Mouse (Mus musculus): ENCODE results near the gene Auts2. TPM values are rescaled to one million over a fixed set of nuclear protein-coding genes. Genes with fewer than 3 reads are reported as not detected.

Auts2 gene
- polyA plus RNA-seq, 1 experiment from 2014 or later, result 94.8 TPM

DNA sequence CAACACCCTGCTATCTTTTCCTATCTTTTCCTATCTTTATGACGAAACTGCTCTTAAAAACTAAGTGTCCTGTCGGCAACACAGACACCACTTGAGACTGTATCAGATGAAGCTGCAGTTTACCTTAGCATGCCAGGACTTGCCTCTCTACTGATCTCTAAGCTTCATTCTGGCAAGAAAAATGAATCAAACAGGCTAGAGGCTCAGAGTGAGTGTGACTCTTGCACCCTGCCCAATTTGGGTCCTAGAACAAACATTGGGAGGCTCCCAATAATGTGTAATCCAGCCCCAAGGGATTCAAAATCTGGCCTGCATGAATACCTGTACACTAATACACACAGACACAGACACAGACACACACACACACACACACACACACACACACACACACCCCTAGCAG lies 250.2 kb downstream of the Auts2 start:
- H3K4me1 ChIP-seq, result peaks cover 59% of the 10 kb centered on the region
- no peak overlapping the region for H3K9ac ChIP-seq
- no peaks in the 10 kb centered on the region for H3K9me3 ChIP-seq
- 93% methylated on average over 2 of the region's 2 CpGs for WGBS
- no peaks in the 10 kb centered on the region for H3K36me3 ChIP-seq (replicated peaks)
- H3K4me3 ChIP-seq (replicated peaks), result no peak overlapping the region
- H3K27ac ChIP-seq, result no peak overlapping the region
- 0 out of 2 replicates have a peak, but pooled peaks cover 4% of the 10 kb centered on the region for H3K27me3 ChIP-seq
- H3K4me2 ChIP-seq, result no peak overlapping the region
- no peak for ATAC-seq (ENCODE audit: low FRiP score)

- ATAC-seq (ENCODE audit: low FRiP score), result peak; percentile 82
- H3K9ac ChIP-seq, result no peak overlapping the region
- 0 out of 2 replicates have a peak, but pooled peaks cover 4% of the 10 kb centered on the region for H3K27me3 ChIP-seq
- no peaks in the 10 kb centered on the region for H3K36me3 ChIP-seq (replicated peaks)
- peak overlapping the region; percentile 78 for H3K27ac ChIP-seq
- H3K4me1 ChIP-seq, result peaks cover 53% of the 10 kb centered on the region
- H3K9me3 ChIP-seq, result no peaks in the 10 kb centered on the region
- no peak overlapping the region for H3K4me3 ChIP-seq (replicated peaks)
- 12% methylated on average over 13 of the region's 13 CpGs for WGBS
- H3K4me2 ChIP-seq, result peak overlapping the region; percentile 44
These were observed 252.3 kb downstream of the Auts2 start for GRCm38 (mm10) chr5:132290606-132291535.

- no peak for ATAC-seq (ENCODE audit: low FRiP score)
- WGBS, result 73% methylated on average over 3 of the region's 3 CpGs
- no peaks in the 10 kb centered on the region for H3K9me3 ChIP-seq
- no peak overlapping the region for H3K9ac ChIP-seq
- no peaks in the 10 kb centered on the region for H3K27me3 ChIP-seq
- H3K4me1 ChIP-seq, result peaks cover 15% of the 10 kb centered on the region; the same call in 1 of the 2 replicates
- no peak overlapping the region for H3K27ac ChIP-seq
- H3K4me3 ChIP-seq (replicated peaks), result no peak overlapping the region
- no peaks in the 10 kb centered on the region for H3K36me3 ChIP-seq (replicated peaks)
- H3K4me2 ChIP-seq, result no peak overlapping the region
These were observed 259.4 kb downstream of the Auts2 start for GRCm38 (mm10) chr5:132283741-132284140.

DNA sequence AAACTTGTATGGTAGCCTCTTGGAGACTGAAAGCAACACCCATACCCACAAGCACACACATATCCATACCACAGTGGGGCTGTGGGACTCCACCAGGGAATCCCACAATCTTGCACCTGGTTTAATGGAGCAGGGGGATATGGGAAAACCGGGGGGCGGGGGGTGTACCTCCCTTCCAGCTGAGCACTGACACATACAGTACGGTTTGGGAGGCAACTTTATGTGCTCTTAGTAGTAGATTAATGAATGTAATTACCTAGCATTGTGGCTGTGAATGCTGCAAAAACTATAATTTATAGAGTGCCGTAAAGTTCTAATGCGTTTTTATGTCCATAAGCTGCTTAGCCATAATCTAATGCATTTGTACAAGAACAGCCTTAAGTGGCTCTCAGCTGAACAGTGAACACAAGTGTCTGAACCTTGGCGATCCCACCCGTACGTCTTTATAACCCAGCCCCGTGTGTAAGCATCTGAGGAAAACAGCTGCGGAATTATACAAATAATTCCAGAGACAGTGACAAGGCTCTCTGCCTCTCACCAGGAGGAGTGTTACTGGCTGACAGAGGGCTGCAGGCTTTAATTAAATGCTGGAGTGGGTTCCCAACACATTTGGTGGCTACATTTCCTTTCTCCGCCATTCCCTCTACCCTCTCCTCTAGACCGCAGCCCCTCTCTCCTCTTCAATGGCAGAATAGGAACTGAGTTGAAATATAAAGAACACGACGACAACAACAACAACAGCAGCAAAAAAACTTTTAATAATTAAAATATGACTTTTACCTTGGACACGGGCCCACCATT lies 268.8 kb downstream of the Auts2 start:
- Histone ChIP-seq H3K9me3 (no peaks in the 10 kb centered on the region), H3K36me3 (replicated peaks) (no peaks in the 10 kb centered on the region), H3K27ac (no peak overlapping the region), H3K4me1 (peaks cover 36% of the 10 kb centered on the region; the same call in 1 of the 2 replicates), H3K27me3 (no peaks in the 10 kb centered on the region), H3K4me3 (replicated peaks) (no peak overlapping the region), H3K9ac (no peak overlapping the region), H3K4me2 (no peak overlapping the region)
- WGBS, result 67% methylated on average over 15 of the region's 15 CpGs
- 0 out of 2 replicates have a peak, but pooled peaks have one; percentile 33 for ATAC-seq (ENCODE audit: low FRiP score)

- Histone ChIP-seq H3K4me1 (peaks cover 46% of the 10 kb centered on the region), H3K4me2 (no peak overlapping the region), H3K9me3 (no peaks in the 10 kb centered on the region), H3K36me3 (replicated peaks) (no peaks in the 10 kb centered on the region), H3K9ac (no peak overlapping the region), H3K27me3 (no peaks in the 10 kb centered on the region), H3K27ac (no peak overlapping the region), H3K4me3 (replicated peaks) (no peak overlapping the region)
- ATAC-seq (ENCODE audit: low FRiP score), result no peak
- 76% methylated on average over 4 of the region's 4 CpGs for WGBS
These were observed 271.0 kb downstream of the Auts2 start for GRCm38 (mm10) chr5:132272132-132272531.

DNA sequence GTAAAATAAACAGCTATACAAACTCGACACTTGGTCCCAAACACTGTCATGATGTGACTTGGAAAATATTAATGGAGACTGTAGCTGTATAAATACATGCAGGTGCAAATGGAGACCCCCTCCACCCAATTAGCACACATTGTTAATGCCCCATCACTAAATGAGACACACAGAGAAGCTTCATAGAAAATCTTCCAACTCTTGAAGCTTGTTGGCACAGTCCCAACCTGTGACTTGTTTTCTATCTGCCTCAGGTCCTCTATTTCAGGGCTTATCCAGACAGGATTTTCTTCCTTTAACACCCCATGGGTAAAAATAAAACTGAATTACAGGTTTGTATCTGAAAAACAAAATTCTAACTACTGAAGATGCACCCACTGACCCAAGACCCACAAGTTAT lies 272.2 kb downstream of the Auts2 start:
- H3K36me3 ChIP-seq (replicated peaks), result no peaks in the 10 kb centered on the region
- no peak overlapping the region for H3K4me2 ChIP-seq
- 53% methylated on average over 1 of the region's 1 CpGs for WGBS
- no peak overlapping the region for H3K9ac ChIP-seq
- H3K9me3 ChIP-seq, result no peaks in the 10 kb centered on the region
- H3K4me1 ChIP-seq, result peaks cover 46% of the 10 kb centered on the region
- no peaks in the 10 kb centered on the region for H3K27me3 ChIP-seq
- no peak for ATAC-seq (ENCODE audit: low FRiP score)
- H3K4me3 ChIP-seq (replicated peaks), result no peak overlapping the region
- no peak overlapping the region for H3K27ac ChIP-seq

GRCm38 (mm10) chr5:132270074-132270473 lies 273.1 kb downstream of the Auts2 start:
- 91% methylated on average over 3 of the region's 3 CpGs for WGBS
- Histone ChIP-seq H3K27me3 (no peaks in the 10 kb centered on the region), H3K27ac (no peak overlapping the region), H3K4me3 (replicated peaks) (no peak overlapping the region), H3K4me1 (peaks cover 49% of the 10 kb centered on the region), H3K36me3 (replicated peaks) (no peaks in the 10 kb centered on the region), H3K4me2 (no peak overlapping the region), H3K9ac (no peak overlapping the region), H3K9me3 (no peaks in the 10 kb centered on the region)
- ATAC-seq (ENCODE audit: low FRiP score), result no peak

- Histone ChIP-seq H3K27me3 (no peaks in the 10 kb centered on the region), H3K36me3 (replicated peaks) (no peaks in the 10 kb centered on the region), H3K9ac (no peak overlapping the region), H3K4me2 (no peak overlapping the region), H3K4me1 (peaks cover 51% of the 10 kb centered on the region), H3K9me3 (no peaks in the 10 kb centered on the region), H3K27ac (no peak overlapping the region), H3K4me3 (replicated peaks) (no peak overlapping the region)
- ATAC-seq (ENCODE audit: low FRiP score), result no peak
- 43% methylated on average over 6 of the region's 6 CpGs for WGBS
These were observed 274.7 kb downstream of the Auts2 start for GRCm38 (mm10) chr5:132268351-132268967.

DNA sequence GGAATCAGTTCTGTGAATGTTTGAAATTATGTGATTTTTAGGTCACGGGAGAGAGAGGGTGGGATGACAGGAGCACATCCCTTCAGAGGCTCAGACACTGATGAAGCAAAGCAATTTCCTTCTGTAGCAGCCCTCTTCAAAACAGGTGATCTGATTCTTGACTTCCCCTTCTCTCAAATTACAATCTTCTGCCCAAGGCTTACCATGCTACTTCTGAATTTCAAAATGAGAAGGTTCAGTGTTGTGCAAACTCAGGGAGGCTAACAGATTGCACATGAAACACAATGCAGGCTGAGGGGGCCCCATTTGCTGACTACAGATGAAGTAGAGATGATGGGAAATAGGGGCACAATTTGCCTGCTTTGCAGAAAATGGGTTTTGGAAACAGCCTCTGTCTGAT lies 278.1 kb downstream of the Auts2 start:
- WGBS, result 40% methylated on average over 1 of the region's 1 CpGs
- no peak overlapping the region for H3K4me3 ChIP-seq (replicated peaks)
- no peaks in the 10 kb centered on the region for H3K36me3 ChIP-seq (replicated peaks)
- no peaks in the 10 kb centered on the region for H3K27me3 ChIP-seq
- ATAC-seq (ENCODE audit: low FRiP score), result no peak
- no peak overlapping the region for H3K4me2 ChIP-seq
- peaks cover 40% of the 10 kb centered on the region for H3K4me1 ChIP-seq
- no peak overlapping the region for H3K9ac ChIP-seq
- no peaks in the 10 kb centered on the region for H3K9me3 ChIP-seq
- H3K27ac ChIP-seq, result no peak overlapping the region

- Histone ChIP-seq H3K27me3 (no peaks in the 10 kb centered on the region), H3K9ac (no peak overlapping the region), H3K4me3 (replicated peaks) (no peak overlapping the region), H3K27ac (no peak overlapping the region), H3K4me1 (peaks cover 30% of the 10 kb centered on the region), H3K36me3 (replicated peaks) (no peaks in the 10 kb centered on the region), H3K9me3 (no peaks in the 10 kb centered on the region), H3K4me2 (no peak overlapping the region)
- 94% methylated on average over 1 of the region's 1 CpGs for WGBS
- no peak for ATAC-seq (ENCODE audit: low FRiP score)
These were observed 281.4 kb downstream of the Auts2 start for GRCm38 (mm10) chr5:132261750-132262149.

- 94% methylated on average over 11 of the region's 11 CpGs for WGBS
- no peak overlapping the region for H3K9ac ChIP-seq
- H3K9me3 ChIP-seq, result no peaks in the 10 kb centered on the region
- no peaks in the 10 kb centered on the region for H3K36me3 ChIP-seq (replicated peaks)
- no peaks in the 10 kb centered on the region for H3K27me3 ChIP-seq
- 0 out of 2 replicates have a peak, but pooled peaks cover 15% of the 10 kb centered on the region for H3K4me1 ChIP-seq
- no peak overlapping the region for H3K4me2 ChIP-seq
- no peak for ATAC-seq (ENCODE audit: low FRiP score)
- no peak overlapping the region for H3K4me3 ChIP-seq (replicated peaks)
- no peak overlapping the region for H3K27ac ChIP-seq
These were observed 284.3 kb downstream of the Auts2 start for GRCm38 (mm10) chr5:132258882-132259281.

DNA sequence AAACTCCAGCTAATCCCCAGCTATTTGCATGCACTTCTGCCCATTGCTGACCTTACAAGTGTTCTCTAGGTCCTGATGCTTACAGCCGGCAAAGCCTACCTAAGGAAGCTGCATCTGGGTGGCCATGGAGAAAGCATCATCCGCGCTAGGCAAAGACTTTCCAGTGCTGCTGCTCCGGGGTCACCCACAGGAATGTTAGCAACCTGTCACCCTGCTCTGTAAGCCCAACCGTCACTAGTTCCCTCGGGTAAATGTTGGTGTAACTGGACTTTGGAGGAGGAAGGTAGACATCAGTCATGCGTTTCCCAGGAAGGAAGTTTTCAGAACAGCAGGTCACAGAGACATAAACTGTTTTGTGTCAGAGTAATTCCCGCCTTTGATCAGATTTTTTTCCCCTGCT lies 287.6 kb downstream of the Auts2 start:
- 80% methylated on average over 8 of the region's 8 CpGs for WGBS
- no peak for ATAC-seq (ENCODE audit: low FRiP score)

More for the DNA sequence above, 287.6 kb downstream of the Auts2 start:
- no peaks in the 10 kb centered on the region for H3K36me3 ChIP-seq (replicated peaks)
- H3K27me3 ChIP-seq, result no peaks in the 10 kb centered on the region
- H3K9me3 ChIP-seq, result no peaks in the 10 kb centered on the region
- H3K4me2 ChIP-seq, result no peak overlapping the region
- no peak overlapping the region for H3K27ac ChIP-seq
- no peak overlapping the region for H3K4me3 ChIP-seq (replicated peaks)
- peaks cover 14% of the 10 kb centered on the region; the same call in 1 of the 2 replicates for H3K4me1 ChIP-seq
- no peak overlapping the region for H3K9ac ChIP-seq

Measured in forebrain, embryonic 12.5 days (tissue).